Mouse (Mus musculus) kidney, embryonic 14.5 days (tissue): Measurements from ENCODE around the gene Olfr341. TPM values are rescaled to one million over a fixed set of nuclear protein-coding genes. Genes with fewer than 3 reads are reported as not detected.

Experiments
- ATAC-seq: fragments of 200-750 bp; cut with Nextera tagmentation; 2 replicates; pipeline ENCODE4 v1.8.0; 2017; ENCODE audit warnings: moderate number of reproducible peaks, mild to moderate bottlenecking, moderate TSS enrichment, moderate library complexity; ENCODE audit not compliant: low FRiP score, low TSS enrichment
- H3K27ac ChIP-seq: fragments of 300-500 bp; sonication (generic); 2 replicates; pipeline ENCODE4 v1.5.1; 2014; ENCODE audit warnings: low read depth, mild to moderate bottlenecking, low read length, moderate library complexity, mixed read lengths
- H3K27me3 ChIP-seq: fragments of 300-500 bp; sonication (generic); 2 replicates; pipeline ENCODE4 v1.6.1; 2014; ENCODE audit warnings: mild to moderate bottlenecking, low read length; ENCODE audit not compliant: control insufficient read depth, insufficient read depth
- H3K36me3 ChIP-seq: fragments of 300-500 bp; sonication (generic); 2 replicates; pipeline ENCODE4 v1.6.1; 2014; ENCODE audit warnings: low read length, mixed read lengths; ENCODE audit not compliant: control insufficient read depth, insufficient read depth
- H3K4me1 ChIP-seq: fragments of 300-500 bp; sonication (generic); 2 replicates; pipeline ENCODE4 v1.6.1; 2014; ENCODE audit warnings: low read length, mixed read lengths; ENCODE audit not compliant: control insufficient read depth, insufficient read depth
- H3K4me2 ChIP-seq: fragments of 300-500 bp; sonication (generic); replicated peaks from 2 replicates; pipeline ENCODE4 v1.6.1; 2014; ENCODE audit warnings: low read depth, mild to moderate bottlenecking, low read length
- H3K4me3 ChIP-seq: fragments of 300-500 bp; sonication (generic); 2 replicates; pipeline ENCODE4 v1.5.1; 2014; ENCODE audit warnings: mild to moderate bottlenecking, low read length
- H3K9ac ChIP-seq: fragments of 300-500 bp; sonication (generic); 2 replicates; pipeline ENCODE4 v1.6.1; 2014; ENCODE audit warnings: low read depth, mild to moderate bottlenecking, low read length, moderate library complexity
- H3K9me3 ChIP-seq: fragments of 300-500 bp; sonication (generic); 2 replicates; pipeline ENCODE4 v1.6.1; 2016; ENCODE audit warnings: low read length; ENCODE audit not compliant: control insufficient read depth
- WGBS: fragments of 180-500 bp; shearing (Covaris S2); extraction: QIAGEN DNeasy Blood & Tissue Kit; methylation state at CpG from one replicate; pipeline ENCODE4 v1.1.7; 2014; 5-methylcytosine and 5-hydroxymethylcytosine counted together
- polyA plus RNA-seq: library from polyadenylated mRNA; unstranded; fragments of >200 nt; fragmentation: Nextera tagmentation; extraction: Ambion mirVana; gene quantifications from 2 replicates; pipeline ENCODE4 v1.2.1, GENCODE M21; 2014

The Olfr341 gene
- not detected in 2 replicates for polyA plus RNA-seq

DNA sequence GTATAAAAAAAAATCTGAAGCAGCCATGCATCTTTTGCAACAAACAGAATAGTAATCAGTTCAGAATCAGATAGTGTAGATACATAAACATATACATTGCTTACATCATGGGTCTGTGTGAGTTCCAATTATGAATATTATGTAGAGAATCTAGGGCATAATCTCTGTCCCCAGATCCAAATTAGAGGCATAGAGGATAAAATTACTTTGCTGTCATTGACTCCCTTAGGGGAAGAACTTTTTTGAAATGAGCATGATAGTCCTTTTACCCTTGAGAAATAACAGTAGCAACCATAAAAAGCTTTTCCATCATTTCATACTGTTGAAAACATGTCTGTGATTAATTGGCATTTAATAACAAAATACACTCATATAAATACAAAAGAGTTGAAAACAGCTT is at the start of gene Olfr341:
Gene Olfr341, minus strand, starts transcription at position 101 of the 400 bp plus-strand sequence.
- H3K9ac ChIP-seq, result no peak within 1 kb of the TSS
- H3K27me3 ChIP-seq, result no peaks in the 10 kb centered on the region
- no peaks in the 10 kb centered on the region for H3K36me3 ChIP-seq
- H3K27ac ChIP-seq, result no peak within 1 kb of the TSS
- no peak for ATAC-seq
- H3K4me1 ChIP-seq, result no peaks in the 10 kb centered on the region
- H3K9me3 ChIP-seq, result no peaks in the 10 kb centered on the region
- H3K4me2 ChIP-seq, result no peak within 1 kb of the TSS
- no peak within 1 kb of the TSS for H3K4me3 ChIP-seq

- H3K4me1 ChIP-seq, result no peaks in the 10 kb centered on the region
- H3K9ac ChIP-seq, result no peak within 1 kb of the TSS
- no peak for ATAC-seq
- H3K27me3 ChIP-seq, result no peaks in the 10 kb centered on the region
- 68% methylated on average over 3 of the region's 3 CpGs for WGBS
- peaks cover 2% of the 10 kb centered on the region; the same call in 1 of the 2 replicates for H3K9me3 ChIP-seq
- H3K36me3 ChIP-seq, result no peaks in the 10 kb centered on the region
- H3K27ac ChIP-seq, result no peak within 1 kb of the TSS
- H3K4me3 ChIP-seq, result no peak within 1 kb of the TSS
- no peak within 1 kb of the TSS for H3K4me2 ChIP-seq
Observed at GRCm38 (mm10) chr2:36524698-36525097, 42.4 kb upstream of the Olfr341 start, which contains the start of gene Olfr342. Olfr342 (plus strand) TSS chr2:36524998.

GRCm38 (mm10) chr2:36473634-36474033 is 8.6 kb downstream of the Olfr341 start:
- Histone ChIP-seq H3K9ac (no peak overlapping the region), H3K4me3 (no peak overlapping the region)
- ATAC-seq, result no peak

DNA sequence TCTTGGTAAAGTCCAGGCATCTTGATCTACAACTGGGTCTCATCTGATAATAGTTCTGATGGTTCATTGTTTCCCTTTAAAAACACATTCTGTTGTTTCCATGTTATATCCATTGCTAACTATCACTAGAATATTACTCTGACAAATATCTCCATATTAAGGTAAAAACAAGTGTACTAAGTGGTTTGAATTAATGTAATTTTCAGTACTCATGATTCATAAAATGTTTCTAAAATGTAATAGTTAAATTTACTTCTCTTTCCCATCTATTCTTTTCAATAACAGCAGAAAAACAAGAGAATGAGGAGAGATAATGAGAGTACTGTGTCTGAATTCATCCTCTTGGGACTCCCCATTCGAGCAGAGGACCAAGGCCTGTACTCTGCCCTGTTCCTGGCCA is 30.0 kb downstream of the Olfr341 start, which contains the start of gene Olfr340:
Gene Olfr340, plus strand, starts transcription at position 301 of the 400 bp plus-strand sequence.
- H3K4me1 ChIP-seq, result no peaks in the 10 kb centered on the region
- no peak for ATAC-seq
- H3K9ac ChIP-seq, result no peak within 1 kb of the TSS
- no peak within 1 kb of the TSS for H3K27ac ChIP-seq
- WGBS, result 89% methylated on average over 1 of the region's 1 CpGs
- H3K9me3 ChIP-seq, result 0 out of 2 replicates have a peak, but pooled peaks cover 2% of the 10 kb centered on the region
- no peak within 1 kb of the TSS for H3K4me3 ChIP-seq
- no peaks in the 10 kb centered on the region for H3K36me3 ChIP-seq
- no peak within 1 kb of the TSS for H3K4me2 ChIP-seq
- H3K27me3 ChIP-seq, result no peaks in the 10 kb centered on the region

More at GRCm38 (mm10) chr2:36473634-36474033, 8.6 kb downstream of the Olfr341 start:
- H3K27ac ChIP-seq, result no peak overlapping the region
- H3K9me3 ChIP-seq, result no peaks in the 10 kb centered on the region
- H3K36me3 ChIP-seq, result no peaks in the 10 kb centered on the region
- H3K4me1 ChIP-seq, result no peaks in the 10 kb centered on the region
- no peak overlapping the region for H3K4me2 ChIP-seq
- H3K27me3 ChIP-seq, result no peaks in the 10 kb centered on the region

Other genes with a start within 250 kb of the Olfr341 start
- gene Olfr338, start 108.9 kb downstream of the Olfr341 start, polyA plus RNA-seq, result 0.03 and 0.04 TPM in 2 replicates
- not detected in 2 replicates for gene Olfr339, start 63.5 kb downstream of the Olfr341 start, polyA plus RNA-seq
- not detected in 2 replicates for gene Olfr340, start 29.9 kb downstream of the Olfr341 start, polyA plus RNA-seq
- gene Olfr342, start 42.5 kb upstream of the Olfr341 start, polyA plus RNA-seq, result not detected in 2 replicates
- not detected in 2 replicates for gene Olfr344, start 84.2 kb upstream of the Olfr341 start, polyA plus RNA-seq
- not detected in 2 replicates for gene Olfr345, start 157.6 kb upstream of the Olfr341 start, polyA plus RNA-seq
- gene Olfr346, start 203.3 kb upstream of the Olfr341 start, polyA plus RNA-seq, result not detected in 2 replicates
- not detected in 2 replicates for gene Olfr347, start 249.4 kb upstream of the Olfr341 start, polyA plus RNA-seq